Mouse (Mus musculus) lung, embryonic 14.5 days (tissue): ENCODE measurements around the gene Nrcam. TPM values are rescaled to one million over a fixed set of nuclear protein-coding genes. Genes with fewer than 3 reads are reported as not detected.

Experiments
- ATAC-seq: fragments of 200-750 bp; cut with Nextera tagmentation; 2 replicates; pipeline ENCODE4 v1.8.0; 2017; ENCODE audit warnings: mild to moderate bottlenecking, moderate TSS enrichment, moderate library complexity; ENCODE audit not compliant: insufficient read depth
- DNase-seq: peaks from one replicate; pipeline ENCODE4 v3.0.0-alpha.2; 2015
- H3K27ac ChIP-seq: fragments of 300-500 bp; sonication (generic); 2 replicates; pipeline ENCODE4 v1.5.1; 2014; ENCODE audit warnings: low read depth, mild to moderate bottlenecking, moderate library complexity
- H3K27me3 ChIP-seq: fragments of 300-500 bp; sonication (generic); 2 replicates; pipeline ENCODE4 v1.6.1; 2014; ENCODE audit warnings: low read length, control low read depth; ENCODE audit not compliant: insufficient read depth
- H3K36me3 ChIP-seq: fragments of 300-500 bp; sonication (generic); 2 replicates; pipeline ENCODE4 v1.6.1; 2014; ENCODE audit warnings: control low read depth; ENCODE audit not compliant: insufficient read depth
- H3K4me1 ChIP-seq: fragments of 300-500 bp; sonication (generic); 2 replicates; pipeline ENCODE4 v1.6.1; 2014; ENCODE audit warnings: antibody characterized with exemption, control low read depth; ENCODE audit not compliant: insufficient read depth
- H3K4me2 ChIP-seq: fragments of 300-500 bp; sonication (generic); 2 replicates; pipeline ENCODE4 v1.6.1; 2014; ENCODE audit warnings: mild to moderate bottlenecking
- H3K4me3 ChIP-seq: fragments of 300-500 bp; sonication (generic); 2 replicates; pipeline ENCODE4 v1.5.1; 2014; ENCODE audit warnings: low read depth, low read length
- H3K9ac ChIP-seq: fragments of 300-500 bp; sonication (generic); 2 replicates; pipeline ENCODE4 v1.6.1; 2014
- H3K9me3 ChIP-seq: fragments of 300-500 bp; sonication (generic); 2 replicates; pipeline ENCODE4 v1.6.1; 2016; ENCODE audit warnings: low read depth, low read length, control low read depth
- CTCF ChIP-seq: IDR thresholded peaks from 2 replicates; pipeline ENCODE4 v1.5.1; 2016; ENCODE audit warnings: antibody characterized with exemption, low read depth
- WGBS: fragments of 180-500 bp; shearing (Covaris S2); extraction: QIAGEN DNeasy Blood & Tissue Kit; methylation state at CpG from one replicate; pipeline ENCODE4 v1.1.7; 2014; 5-methylcytosine and 5-hydroxymethylcytosine counted together
- polyA plus RNA-seq: library from polyadenylated mRNA; unstranded; fragments of >200 nt; fragmentation: Nextera tagmentation; extraction: Ambion mirVana; gene quantifications from 2 replicates; pipeline ENCODE4 v1.2.1, GENCODE M21; 2014

Nrcam gene
- polyA plus RNA-seq, 1 experiment from 2014 or later, result 20.6 TPM

DNA sequence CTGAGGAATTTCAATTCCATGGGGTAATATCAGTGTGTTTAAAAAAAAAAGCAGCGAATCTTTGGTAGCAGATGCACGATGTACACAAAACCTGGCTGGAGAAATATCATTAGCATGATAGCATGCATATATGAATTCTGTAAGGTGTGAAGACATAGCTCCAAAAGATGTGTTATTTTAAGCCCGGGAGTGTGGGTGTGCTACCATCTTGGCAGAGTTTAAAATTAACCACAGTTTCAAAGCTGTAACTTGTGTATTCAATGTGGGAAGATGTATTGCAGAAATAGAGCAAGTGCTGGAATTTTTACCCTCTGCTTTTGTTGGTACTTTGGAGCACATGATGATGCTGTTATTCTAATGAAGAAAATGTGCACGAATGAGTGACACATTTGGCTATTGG is 81.1 kb downstream of the Nrcam start:
- no peak overlapping the region for H3K9ac ChIP-seq
- no peaks in the 10 kb centered on the region for H3K27me3 ChIP-seq
- H3K27ac ChIP-seq, result no peak overlapping the region
- H3K36me3 ChIP-seq, result no peaks in the 10 kb centered on the region
- H3K4me2 ChIP-seq, result no peak overlapping the region
- DNase-seq, result no peak
- TF ChIP-seq CTCF, result no peak
- no peak overlapping the region for H3K4me3 ChIP-seq
- no peaks in the 10 kb centered on the region for H3K9me3 ChIP-seq
- H3K4me1 ChIP-seq, result no peaks in the 10 kb centered on the region
- 80% methylated on average over 4 of the region's 4 CpGs for WGBS
- ATAC-seq, result no peak

GRCm38 (mm10) chr12:44411031-44411430 is 82.3 kb downstream of the Nrcam start:
- H3K9me3 ChIP-seq, result no peaks in the 10 kb centered on the region
- no peaks in the 10 kb centered on the region for H3K27me3 ChIP-seq
- DNase-seq, result no peak
- H3K9ac ChIP-seq, result no peak overlapping the region
- no peak for ATAC-seq
- H3K4me1 ChIP-seq, result no peaks in the 10 kb centered on the region
- WGBS, result 65% methylated on average over 3 of the region's 3 CpGs
- no peak overlapping the region for H3K4me3 ChIP-seq
- H3K4me2 ChIP-seq, result no peak overlapping the region
- no peak for TF ChIP-seq CTCF
- no peaks in the 10 kb centered on the region for H3K36me3 ChIP-seq
- no peak overlapping the region for H3K27ac ChIP-seq

DNA sequence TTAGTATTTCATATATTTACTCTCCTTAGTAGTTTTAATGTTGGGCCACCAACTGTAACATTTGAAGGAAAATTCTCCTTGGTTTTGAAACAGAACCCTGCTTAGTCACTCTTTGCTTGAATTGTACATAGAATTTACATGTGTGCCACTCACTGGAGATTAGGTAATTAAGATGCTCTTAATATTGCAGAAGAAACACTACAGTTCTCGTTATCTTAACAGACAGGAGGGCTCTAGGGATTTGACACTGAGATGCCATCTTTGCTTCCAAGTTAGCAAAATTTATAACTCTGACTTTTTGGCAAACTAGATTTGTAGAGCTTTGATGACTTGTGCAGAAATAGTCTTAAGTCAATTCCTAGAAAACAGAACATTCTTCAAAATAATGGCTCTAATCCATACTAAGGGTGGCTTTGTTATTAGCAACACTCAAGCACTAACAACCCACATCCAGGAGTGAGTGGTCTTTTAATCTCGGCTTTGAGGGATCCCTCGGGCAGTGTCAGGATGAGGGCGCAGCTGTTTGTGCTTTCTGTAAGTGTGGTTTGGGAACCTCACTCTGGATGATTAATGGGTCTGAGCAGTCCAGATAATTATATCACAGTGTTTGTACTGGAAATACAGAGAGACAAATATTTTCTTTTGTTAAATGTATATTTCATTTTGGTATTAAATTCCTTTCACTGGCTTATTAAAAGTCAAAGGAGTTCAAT is 93.6 kb downstream of the Nrcam start:
- Histone ChIP-seq H3K36me3 (no peaks in the 10 kb centered on the region), H3K27ac (no peak overlapping the region), H3K9ac (no peak overlapping the region), H3K4me2 (no peak overlapping the region), H3K4me1 (no peaks in the 10 kb centered on the region), H3K9me3 (no peaks in the 10 kb centered on the region), H3K27me3 (no peaks in the 10 kb centered on the region), H3K4me3 (no peak overlapping the region)
- 44% methylated on average over 4 of the region's 4 CpGs for whole genome bisulfite sequencing
- ATAC-seq (no peak), DNase-seq (no peak)
- TF ChIP-seq CTCF, result no peak

- ATAC-seq, result no peak
- 73% methylated on average over 4 of the region's 4 CpGs for WGBS
- no peak overlapping the region for H3K9ac ChIP-seq
- H3K4me3 ChIP-seq, result no peak overlapping the region
- H3K27me3 ChIP-seq, result no peaks in the 10 kb centered on the region
- H3K9me3 ChIP-seq, result no peaks in the 10 kb centered on the region
- DNase-seq, result no peak
- TF ChIP-seq CTCF, result no peak
- no peak overlapping the region for H3K4me2 ChIP-seq
- no peaks in the 10 kb centered on the region for H3K4me1 ChIP-seq
- H3K36me3 ChIP-seq, result no peaks in the 10 kb centered on the region
- no peak overlapping the region for H3K27ac ChIP-seq
Observed at GRCm38 (mm10) chr12:44422867-44423255, 94.2 kb downstream of the Nrcam start.

DNA sequence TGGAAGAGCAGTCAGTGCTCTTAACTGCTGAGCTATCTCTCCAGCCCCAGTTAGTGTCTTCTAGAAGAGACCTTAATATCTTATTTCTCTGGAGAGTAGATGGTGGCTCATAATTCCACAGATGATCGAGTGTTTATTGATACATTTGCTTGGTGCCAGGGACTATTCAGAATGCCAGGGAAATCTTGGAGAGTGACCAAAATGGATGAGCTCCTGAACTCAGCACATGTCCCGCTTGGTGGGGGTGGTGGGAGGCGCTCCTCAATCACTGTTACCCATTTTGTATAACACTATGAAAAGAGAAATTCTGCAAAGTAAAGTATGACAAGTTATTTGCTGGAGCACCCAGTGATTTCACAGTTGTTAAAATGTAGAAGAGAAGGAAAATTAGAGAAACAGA is 95.3 kb downstream of the Nrcam start:
- no peak for TF ChIP-seq CTCF
- no peak overlapping the region for H3K9ac ChIP-seq
- no peaks in the 10 kb centered on the region for H3K9me3 ChIP-seq
- no peaks in the 10 kb centered on the region for H3K27me3 ChIP-seq
- H3K4me3 ChIP-seq, result no peak overlapping the region
- H3K36me3 ChIP-seq, result no peaks in the 10 kb centered on the region
- DNase-seq (no peak), ATAC-seq (no peak)
- H3K27ac ChIP-seq, result no peak overlapping the region
- no peaks in the 10 kb centered on the region for H3K4me1 ChIP-seq
- H3K4me2 ChIP-seq, result no peak overlapping the region
- WGBS, result 79% methylated on average over 3 of the region's 3 CpGs

- DNase-seq (peak; percentile 87), ATAC-seq (peak; percentile 68; the same call in 1 of the 2 replicates)
- no peak for TF ChIP-seq CTCF
- no peaks in the 10 kb centered on the region for H3K36me3 ChIP-seq
- no peak overlapping the region for H3K4me3 ChIP-seq
- H3K4me2 ChIP-seq, result no peak overlapping the region
- no peaks in the 10 kb centered on the region for H3K9me3 ChIP-seq
- no peak overlapping the region for H3K27ac ChIP-seq
- H3K9ac ChIP-seq, result no peak overlapping the region
- H3K27me3 ChIP-seq, result no peaks in the 10 kb centered on the region
- H3K4me1 ChIP-seq, result no peaks in the 10 kb centered on the region
- 4% methylated on average over 6 of the region's 6 CpGs for WGBS
Observed at GRCm38 (mm10) chr12:44425040-44425439, 96.4 kb downstream of the Nrcam start.

- Histone ChIP-seq H3K4me1 (no peaks in the 10 kb centered on the region), H3K4me3 (no peak overlapping the region), H3K9me3 (no peaks in the 10 kb centered on the region), H3K9ac (no peak overlapping the region), H3K36me3 (no peaks in the 10 kb centered on the region), H3K4me2 (no peak overlapping the region), H3K27ac (no peak overlapping the region), H3K27me3 (no peaks in the 10 kb centered on the region)
- no peak for ATAC-seq
- no peak for DNase-seq
- WGBS, result 73% methylated on average over 6 of the region's 6 CpGs
- TF ChIP-seq CTCF, result no peak
Observed at GRCm38 (mm10) chr12:44430335-44430734, 101.7 kb downstream of the Nrcam start.
